Comparison of ENCODE assay signal across 8 mouse cellular contexts in genomic region chr17:27554062-27554960, GRCm38 (mm10). TPM values are rescaled to one million over a fixed set of nuclear protein-coding genes. Genes with fewer than 3 reads are reported as not detected.
DNase-seq lines count a peak whose midpoint lies in the region; ATAC-seq and TF ChIP-seq lines count a peak whose summit lies in the region.

No protein-coding gene starts in this region.

- no peak for DNase-seq in heart, adult 9 months (ENCODE audit: low spot score in 2 of 2)
- no peak for DNase-seq in forebrain, embryonic 14.5 days (ENCODE audit: low spot score)
- DNase-seq in liver, embryonic 14.5 days (ENCODE audit: low read depth in 3 of 3, low spot score in 3 of 3), result no peak
- no peak for DNase-seq in right cerebral cortex, postnatal 14 days
- no peak for DNase-seq in urinary bladder, postnatal 25 days (ENCODE audit: low spot score)
- no peak for DNase-seq in T-cell, adult 2 months (ENCODE audit: low spot score)

- peaks cover 29% of the 10 kb centered on the region for H3K79me2 ChIP-seq in C2C12 (ENCODE audit: control insufficient read depth, insufficient read depth)

- no peaks in the 10 kb centered on the region for H3K27me3 ChIP-seq in heart, embryonic 11.5 days (ENCODE audit: control insufficient read depth, insufficient read depth, low read length)
- H3K27me3 ChIP-seq in C2C12 (ENCODE audit: control insufficient read depth, insufficient read depth, insufficient read length), result no peaks in the 10 kb centered on the region
- H3K27me3 ChIP-seq in forebrain, embryonic 14.5 days (replicated peaks; ENCODE audit: control insufficient read depth, insufficient read depth, low read length), result no peaks in the 10 kb centered on the region
- H3K27me3 ChIP-seq in liver, embryonic 14.5 days (ENCODE audit: control insufficient read depth, insufficient read depth, low read length), result no peaks in the 10 kb centered on the region

- WGBS in heart, embryonic 11.5 days (ENCODE audit: insufficient replicate concordance), result 40% methylated on average over 20 of the region's 20 CpGs
- 45% methylated on average over 20 of the region's 20 CpGs for WGBS in forebrain, embryonic 14.5 days
- 33% methylated on average over 20 of the region's 20 CpGs for WGBS in liver, embryonic 14.5 days (ENCODE audit: insufficient replicate concordance)

- no peaks in the 10 kb centered on the region for H3K36me3 ChIP-seq in heart, embryonic 11.5 days (ENCODE audit: control insufficient read depth, insufficient read depth, low read length)
- H3K36me3 ChIP-seq in C2C12 (ENCODE audit: control insufficient read depth, insufficient read depth), result peaks cover 3% of the 10 kb centered on the region
- no peaks in the 10 kb centered on the region for H3K36me3 ChIP-seq in forebrain, embryonic 14.5 days (ENCODE audit: control insufficient read depth, insufficient read depth, low read length)
- no peaks in the 10 kb centered on the region for H3K36me3 ChIP-seq in liver, embryonic 14.5 days (replicated peaks; ENCODE audit: control insufficient read depth, insufficient read depth, low read depth)

- H3K4me3 ChIP-seq in heart, embryonic 11.5 days (ENCODE audit: low read depth, low read length), result peak overlapping the region; percentile 91
- H3K4me3 ChIP-seq in C2C12 (ENCODE audit: insufficient read depth, poor library complexity, severe bottlenecking), result no peak overlapping the region
- H3K4me3 ChIP-seq in forebrain, embryonic 14.5 days (ENCODE audit: low read depth, low read length), result 0 out of 2 replicates have a peak overlapping the region, but pooled peaks have one; percentile 81
- peak overlapping the region; percentile 52 to 77 for H3K4me3 ChIP-seq in liver, embryonic 14.5 days (ENCODE audit: insufficient read depth in 1 of 2, low read depth in 2 of 2, low read length in 2 of 2)

- TF ChIP-seq CTCF in C2C12 (IDR thresholded peaks at IDR 0.05; ENCODE audit: control insufficient read depth, insufficient read depth, insufficient read length), result no peak
- no peak for TF ChIP-seq CTCF in liver, embryonic 14.5 days (IDR thresholded peaks at IDR 0.05; ENCODE audit: low read depth)

- H3K4me2 ChIP-seq in heart, embryonic 11.5 days, result peak overlapping the region; percentile 93
- peak overlapping the region; percentile 90 for H3K4me2 ChIP-seq in forebrain, embryonic 14.5 days (ENCODE audit: low read length)
- H3K4me2 ChIP-seq in liver, embryonic 14.5 days (ENCODE audit: low read depth), result peak overlapping the region; percentile 93

- H3K79me3 ChIP-seq in C2C12 (ENCODE audit: low read depth), result peaks cover 25% of the 10 kb centered on the region

- peak overlapping the region; percentile 52 for H3ac ChIP-seq in C2C12 (ENCODE audit: control insufficient read depth, insufficient read length, low read depth)

- no peak for ATAC-seq in heart, embryonic 11.5 days (replicated peaks; ENCODE audit: insufficient number of reproducible peaks, low FRiP score, low TSS enrichment)
- no peak for ATAC-seq in forebrain, embryonic 14.5 days
- no peak for ATAC-seq in liver, embryonic 14.5 days (ENCODE audit: insufficient read depth)

- H3K27ac ChIP-seq in heart, embryonic 11.5 days (ENCODE audit: low read depth, low read length), result peak overlapping the region; percentile 99
- 0 out of 2 replicates have a peak overlapping the region, but pooled peaks have one; percentile 94 for H3K27ac ChIP-seq in forebrain, embryonic 14.5 days (ENCODE audit: low read depth, low read length)
- peak overlapping the region; percentile 78 for H3K27ac ChIP-seq in liver, embryonic 14.5 days

- TF ChIP-seq EP300 in liver, embryonic 14.5 days (IDR thresholded peaks at IDR 0.05; ENCODE audit: low read depth), result no peak

- peak overlapping the region; percentile 94 for H3K9ac ChIP-seq in heart, embryonic 11.5 days (ENCODE audit: low read depth, low read length)
- H3K9ac ChIP-seq in forebrain, embryonic 14.5 days (ENCODE audit: low read length), result peak overlapping the region; percentile 51; the same call in 1 of the 2 replicates
- H3K9ac ChIP-seq in liver, embryonic 14.5 days (replicated peaks), result peak overlapping the region; percentile 69

- peaks cover 26% of the 10 kb centered on the region for H3K4me1 ChIP-seq in heart, embryonic 11.5 days (ENCODE audit: control insufficient read depth, insufficient read depth, low read length)
- H3K4me1 ChIP-seq in forebrain, embryonic 14.5 days (ENCODE audit: control insufficient read depth, insufficient read depth, low read length), result peaks cover 18% of the 10 kb centered on the region
- peaks cover 0 to 28% of the 10 kb centered on the region in 2 experiments; a peak in 3 of 4 replicates for H3K4me1 ChIP-seq in liver, embryonic 14.5 days (replicated peaks; ENCODE audit: control insufficient read depth in 2 of 2, insufficient read depth in 2 of 2, low read length in 1 of 2)

- H3K9me3 ChIP-seq in heart, embryonic 11.5 days (replicated peaks; ENCODE audit: control insufficient read depth, low read length), result no peaks in the 10 kb centered on the region
- H3K9me3 ChIP-seq in forebrain, embryonic 14.5 days (replicated peaks; ENCODE audit: control insufficient read depth, low read length), result no peaks in the 10 kb centered on the region
- H3K9me3 ChIP-seq in liver, embryonic 14.5 days (ENCODE audit: control insufficient read depth, low read length), result no peaks in the 10 kb centered on the region

TF ChIP-seq in C2C12, 6 proteins besides CTCF, POLR2A, EP300 and RAD21:
- TF ChIP-seq MAX (IDR thresholded peaks at IDR 0.05), result no peak
- TF ChIP-seq USF1 (IDR thresholded peaks at IDR 0.05; ENCODE audit: low read depth), result no peak
- no peak for TF ChIP-seq FOSL1 (IDR thresholded peaks at IDR 0.05; ENCODE audit: insufficient read depth, low read length, poor library complexity, severe bottlenecking)
- TF ChIP-seq CEBPB (IDR thresholded peaks at IDR 0.05; ENCODE audit: low read depth), result no peak

RNA-seq across cellular contexts. Expression of gene Hmga1, which starts 2.0 kb away (rescaled TPM):
- 261 and 278 TPM in 2 replicates for polyA plus RNA-seq in heart, embryonic 11.5 days (2014; fragmentation: Nextera tagmentation; extraction: Ambion mirVana)
- 397 TPM for polyA plus RNA-seq in C2C12 (2012; fragmentation: generic; extraction: Trizol)
- polyA plus RNA-seq in forebrain, embryonic 14.5 days (2014; fragmentation: Nextera tagmentation; extraction: Ambion mirVana), result 132 TPM in 2 replicates
- polyA plus RNA-seq in liver, embryonic 14.5 days (2012; rRNA removed), result 149 and 182 TPM in 2 replicates
- 162 and 180 TPM in 2 replicates for polyA plus RNA-seq in liver, embryonic 14.5 days (2014; fragmentation: Nextera tagmentation; extraction: Ambion mirVana)

RNA-seq across cellular contexts. Expression of gene AI413582, which starts 11.2 kb away (rescaled TPM):
- polyA plus RNA-seq in heart, embryonic 11.5 days (2014; fragmentation: Nextera tagmentation; extraction: Ambion mirVana), result 18.1 and 18.3 TPM in 2 replicates
- polyA plus RNA-seq in C2C12 (2012; fragmentation: generic; extraction: Trizol), result 37.9 TPM
- 44.6 and 46.2 TPM in 2 replicates for polyA plus RNA-seq in forebrain, embryonic 14.5 days (2014; fragmentation: Nextera tagmentation; extraction: Ambion mirVana)
- polyA plus RNA-seq in liver, embryonic 14.5 days (2012; rRNA removed), result 9.9 and 11.7 TPM in 2 replicates
- 15.2 and 18.9 TPM in 2 replicates for polyA plus RNA-seq in liver, embryonic 14.5 days (2014; fragmentation: Nextera tagmentation; extraction: Ambion mirVana)

RNA-seq across cellular contexts. Expression of gene Grm4, which starts 33.1 kb away (rescaled TPM):
- polyA plus RNA-seq in heart, embryonic 11.5 days (2014; fragmentation: Nextera tagmentation; extraction: Ambion mirVana), result 0.06 and 0.07 TPM in 2 replicates
- not detected for polyA plus RNA-seq in C2C12 (2012; fragmentation: generic; extraction: Trizol)
- polyA plus RNA-seq in forebrain, embryonic 14.5 days (2014; fragmentation: Nextera tagmentation; extraction: Ambion mirVana), result 2.0 and 2.4 TPM in 2 replicates
- polyA plus RNA-seq in liver, embryonic 14.5 days (2012; rRNA removed), result 0.01 and 0.04 TPM in 2 replicates
- not detected in 2 replicates for polyA plus RNA-seq in liver, embryonic 14.5 days (2014; fragmentation: Nextera tagmentation; extraction: Ambion mirVana)
